Mouse (Mus musculus): Measurements from ENCODE around the gene Arfgap2. TPM values are rescaled to one million over a fixed set of nuclear protein-coding genes. Genes with fewer than 3 reads are reported as not detected.

Arfgap2 gene
- total RNA-seq, 1 experiment from 2014 or later = 107 TPM

DNA sequence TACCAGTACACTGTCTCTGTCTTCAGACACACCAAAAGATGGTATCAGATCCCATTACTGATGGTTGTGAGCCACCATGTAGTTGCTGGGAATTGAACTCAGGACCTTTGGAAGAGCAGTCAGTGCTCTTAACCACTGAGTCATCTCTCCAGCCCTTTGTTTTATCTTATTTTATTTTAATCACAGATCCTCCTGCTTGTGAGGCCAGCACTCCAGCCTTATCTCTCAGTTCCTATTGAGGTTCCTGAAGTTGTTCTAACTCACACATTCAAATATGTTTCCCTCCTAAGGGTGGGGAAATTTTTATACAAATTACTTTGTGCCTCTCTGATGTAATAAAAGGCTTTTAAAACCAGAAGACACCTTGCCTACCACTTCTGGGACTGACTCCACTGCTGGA lies 41.8 kb downstream of the Arfgap2 start:
- DNase-seq = no peak

DNA sequence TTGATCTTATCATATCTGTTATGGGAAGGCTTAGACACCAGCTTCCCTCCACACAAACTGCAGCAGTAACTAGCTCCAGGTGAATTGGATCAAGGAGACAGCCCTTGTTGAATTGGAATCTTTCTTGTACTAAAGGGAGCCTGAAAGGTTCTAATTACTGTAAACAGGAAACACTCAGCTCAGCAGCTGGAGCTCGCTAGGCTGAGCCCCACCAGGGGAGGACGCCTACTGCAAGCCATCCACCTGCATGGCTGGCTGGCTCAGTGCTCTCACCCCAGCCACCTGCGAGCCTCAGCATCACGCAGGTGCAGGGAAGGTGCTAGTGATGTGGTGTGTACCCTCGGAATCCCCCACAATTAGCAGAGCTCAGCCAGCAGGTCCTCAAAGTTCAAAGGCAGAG lies 43.9 kb downstream of the Arfgap2 start:
- DNase-seq = no peak

DNA sequence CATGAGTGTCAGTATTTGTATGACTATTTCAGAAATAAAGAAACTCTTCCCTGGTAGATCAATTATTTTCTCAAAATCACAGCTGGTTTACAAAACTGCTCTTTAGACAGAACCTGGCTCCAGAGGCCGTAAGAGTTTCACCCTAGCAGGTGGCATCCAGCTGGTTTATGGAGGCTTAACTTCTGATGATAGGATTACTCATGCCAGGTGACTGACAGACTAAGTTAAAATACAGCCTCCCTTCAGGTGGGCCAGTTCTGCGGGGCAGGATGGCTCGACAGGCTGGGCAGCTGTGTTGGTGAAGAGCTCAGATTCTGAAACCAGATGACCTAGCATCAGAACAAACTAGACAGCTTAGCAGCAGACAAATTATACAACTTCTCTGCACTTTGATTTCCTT lies 44.8 kb downstream of the Arfgap2 start:
- no peak for DNase-seq

- DNase-seq = peak; percentile 23
Measured at GRCm38 (mm10) chr2:91312578-91313311, 48.0 kb downstream of the Arfgap2 start.

GRCm38 (mm10) chr2:91314184-91314583 lies 49.4 kb downstream of the Arfgap2 start:
- no peak for DNase-seq

DNA sequence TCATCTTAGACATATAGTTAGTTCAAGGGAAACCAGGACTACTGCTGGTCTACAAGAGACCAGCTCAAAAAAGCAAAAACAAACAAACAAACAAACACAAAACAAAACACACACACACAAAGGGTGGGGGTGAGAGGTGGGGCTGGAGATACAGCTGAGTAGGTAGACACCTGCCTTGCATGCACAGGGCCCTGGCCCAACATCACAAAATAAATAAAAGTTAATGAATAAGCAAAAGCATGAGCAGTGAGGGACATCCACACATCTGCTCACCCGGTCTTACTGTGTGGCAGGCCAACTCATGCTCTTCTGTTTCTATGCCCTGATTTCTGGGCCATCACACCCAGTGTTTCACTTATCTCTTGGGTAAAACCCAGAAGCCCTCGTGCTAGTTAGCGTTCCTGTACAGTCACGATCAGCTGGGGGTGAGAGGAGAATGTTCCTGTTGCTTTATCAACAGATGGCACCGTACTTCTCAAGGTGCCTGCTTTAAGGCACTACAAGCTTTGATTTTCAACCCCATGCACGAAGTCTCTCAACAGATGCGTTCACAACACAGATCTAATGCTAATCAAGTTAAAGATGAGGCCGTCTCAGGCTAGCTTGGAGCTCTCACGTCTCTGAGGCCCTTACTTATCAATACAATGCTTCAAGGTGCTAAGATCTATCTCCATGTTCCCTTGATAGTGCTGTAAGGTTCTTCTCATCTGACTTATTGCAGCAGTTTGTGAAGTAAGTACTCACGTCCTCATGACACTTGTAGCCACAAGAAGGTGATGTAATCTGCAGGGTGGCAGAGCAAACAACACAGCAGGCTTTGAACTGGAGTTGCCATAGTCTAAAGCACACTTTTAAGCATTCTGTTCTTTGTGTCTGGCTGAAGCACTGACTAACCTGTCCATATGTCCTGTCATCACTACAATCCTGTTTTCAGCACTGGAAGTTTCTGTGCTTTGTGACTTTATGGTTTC lies 56.1 kb downstream of the Arfgap2 start:
- DNase-seq = no peak

GRCm38 (mm10) chr2:91321923-91322322 lies 57.1 kb downstream of the Arfgap2 start:
- no peak for DNase-seq

GRCm38 (mm10) chr2:91322490-91322889 lies 57.7 kb downstream of the Arfgap2 start:
- DNase-seq = no peak

GRCm38 (mm10) chr2:91324346-91324745 lies 59.6 kb downstream of the Arfgap2 start:
- DNase-seq = no peak

DNA sequence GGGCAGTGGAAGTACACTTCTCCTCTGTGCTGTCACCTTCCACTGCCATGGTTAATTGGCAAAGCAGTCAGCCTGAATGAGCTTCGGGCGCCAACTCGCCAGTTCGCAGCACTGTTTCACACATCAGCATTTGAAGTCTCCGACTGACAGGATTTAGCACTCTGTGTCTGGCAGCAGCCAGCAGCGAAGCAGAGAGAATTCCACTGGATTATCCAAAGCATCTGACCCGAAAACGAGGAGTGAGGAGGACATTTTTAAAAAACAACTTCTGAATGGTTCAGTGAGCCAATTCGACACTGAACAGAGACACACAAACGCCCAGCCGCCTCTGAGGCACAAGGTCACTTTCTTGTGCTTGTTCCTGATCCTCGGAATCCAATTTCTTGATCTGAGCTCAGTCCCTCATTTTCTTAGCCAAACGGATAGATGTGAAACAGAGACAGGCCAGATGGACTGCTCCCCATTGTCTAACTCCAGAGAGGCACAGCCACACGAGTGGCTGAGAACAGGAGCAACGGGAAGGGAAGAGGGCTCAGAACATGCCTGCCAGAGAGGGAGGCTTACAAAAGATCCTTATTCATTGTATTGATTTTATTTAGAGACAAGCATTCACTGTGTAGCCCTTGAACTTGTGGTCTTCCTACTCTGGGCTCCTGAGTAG lies 60.1 kb downstream of the Arfgap2 start:
- no peak for DNase-seq

Other genes starting within 250 kb of the Arfgap2 start
- 2.1 and 2.9 TPM in 2 replicates for gene Rapsn, start 229.4 kb upstream of the Arfgap2 start, total RNA-seq (2021)
- gene Psmc3, start 211.0 kb upstream of the Arfgap2 start, total RNA-seq (2021) = 203 and 258 TPM in 2 replicates
- 31.2 and 32.7 TPM in 2 replicates for gene Slc39a13, start 194.6 kb upstream of the Arfgap2 start, total RNA-seq (2021)
- gene Spi1, start 182.6 kb upstream of the Arfgap2 start, total RNA-seq (2021) = 3.0 and 3.3 TPM in 2 replicates
- not detected in 2 replicates for gene Mybpc3, start 146.8 kb upstream of the Arfgap2 start, total RNA-seq (2021)
- 21.0 and 22.9 TPM in 2 replicates for gene Madd, start 81.1 kb upstream of the Arfgap2 start, total RNA-seq (2021)
- 16.7 and 22.7 TPM in 2 replicates for gene Nr1h3, start 62.1 kb upstream of the Arfgap2 start, total RNA-seq (2021)
- 34.0 and 41.8 TPM in 2 replicates for gene Acp2, start 62.1 kb upstream of the Arfgap2 start, total RNA-seq (2021)
- gene Ddb2, start 28.0 kb upstream of the Arfgap2 start, total RNA-seq (2021) = 10.4 and 13.2 TPM in 2 replicates
- gene Pacsin3, start 9.0 kb upstream of the Arfgap2 start, total RNA-seq (2021) = 134 and 152 TPM in 2 replicates
- gene 1110051M20Rik, start 179.7 kb downstream of the Arfgap2 start, total RNA-seq (2021) = 13.6 and 20.7 TPM in 2 replicates
- gene Lrp4, start 192.5 kb downstream of the Arfgap2 start, total RNA-seq (2021) = 4.7 and 5.2 TPM in 2 replicates